Mouse (Mus musculus): ENCODE data around the gene Trim16. TPM values are rescaled to one million over a fixed set of nuclear protein-coding genes. Genes with fewer than 3 reads are reported as not detected.

Gene Trim16
- 1 to 10 TPM; 4.4 to 8.4 TPM for total RNA-seq (2021)
- long read RNA-seq, experiment 1, transcript Trim16-201 (6 exons, 3,906 nt) = major isoform, 5 of 5 reads
- long read RNA-seq, experiment 1, partial matches to known transcripts = 0 of 5 reads
- long read RNA-seq, experiment 1, other reads (novel, unspliced or antisense) = 0 of 5 reads
- long read RNA-seq, experiment 2, partial matches to known transcripts = 0 of 2 reads
- long read RNA-seq, experiment 2, other reads (novel, unspliced or antisense) = 0 of 2 reads

DNA sequence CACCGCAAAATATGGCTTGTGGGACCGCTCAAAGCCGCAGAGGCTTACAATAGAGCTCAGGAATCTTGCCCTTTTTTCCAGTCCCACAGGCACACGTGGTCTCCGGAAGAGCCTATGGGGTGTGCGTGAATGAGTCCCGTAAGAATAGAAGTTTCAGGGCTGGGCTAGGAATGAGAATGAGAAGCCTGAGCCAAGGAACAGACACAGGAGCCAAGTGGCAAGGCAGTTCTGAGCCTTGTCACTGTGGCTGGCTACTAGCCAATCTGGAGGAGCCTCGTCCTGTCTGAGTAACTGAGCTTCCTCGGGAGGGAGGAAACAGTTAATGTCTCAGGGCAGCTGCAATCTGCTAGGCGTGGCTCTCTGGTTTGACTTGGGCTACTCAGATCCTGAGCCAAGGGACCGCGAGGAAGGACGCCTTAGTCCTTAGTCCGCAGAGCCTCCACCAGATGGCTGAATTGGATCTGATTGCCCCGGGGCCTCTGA, at the start of gene Trim16:
Trim16 (plus strand) TSS at position 173 of the 483 bp plus-strand sequence.
- DNase-seq = peak; percentile 87 to 93

DNA sequence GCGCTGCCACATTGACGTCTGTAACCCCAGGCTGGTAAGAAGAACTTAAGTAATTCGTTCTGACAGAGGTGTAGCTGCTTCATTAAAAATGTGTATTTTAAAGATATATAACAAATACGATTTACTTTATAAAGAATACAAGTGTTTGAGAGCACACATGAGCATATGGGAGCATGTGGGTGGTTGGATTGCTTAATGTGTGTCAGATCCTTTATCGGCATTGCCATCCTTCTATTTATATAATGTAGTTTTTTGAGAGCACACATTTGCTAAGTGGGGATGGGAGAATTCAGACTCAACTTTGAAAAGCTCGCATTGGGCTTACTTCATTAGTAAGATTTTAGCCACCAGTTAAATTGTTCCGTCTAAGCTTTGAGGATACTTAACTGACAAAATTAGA, 43.5 kb upstream of the Trim16 start:
- no peak for DNase-seq

DNA sequence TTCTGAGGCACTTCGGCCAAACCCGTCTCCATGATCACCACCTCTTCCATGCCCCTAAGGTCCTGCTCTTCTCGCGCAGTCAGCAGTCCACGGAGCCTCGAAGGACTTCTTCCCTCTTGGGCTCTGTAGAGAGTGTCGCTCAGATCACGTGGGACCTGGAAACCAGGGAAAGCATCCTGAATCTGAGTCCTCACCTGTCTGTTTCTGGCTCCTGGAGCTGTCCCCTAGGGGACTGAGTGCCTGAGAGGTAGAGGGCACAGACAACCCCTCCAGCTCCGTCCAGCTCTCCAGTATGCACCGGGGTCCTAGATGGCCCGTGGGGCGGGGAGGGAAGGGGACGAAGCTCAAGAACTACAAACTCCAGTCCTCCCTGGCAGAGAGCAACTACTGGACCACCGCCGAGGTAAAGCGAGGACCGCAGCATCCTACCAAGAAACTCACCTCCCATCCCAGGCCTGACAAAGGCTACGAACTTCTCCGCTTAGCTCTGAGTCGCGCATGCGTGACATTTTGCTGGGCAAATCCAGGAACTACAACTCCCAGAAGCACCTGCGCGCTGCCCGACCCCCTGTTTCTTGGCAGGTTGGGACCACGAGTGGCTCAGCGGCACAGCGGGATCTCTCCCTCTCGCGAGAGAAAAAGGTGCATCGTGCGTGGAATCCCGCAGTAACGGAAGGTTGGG, 31.0 kb upstream of the Trim16 start, which contains the start of gene Zfp286:
Zfp286 (minus strand) TSS at position 528 of the 682 bp plus-strand sequence.
- peak; percentile 79 to 82 for DNase-seq

DNA sequence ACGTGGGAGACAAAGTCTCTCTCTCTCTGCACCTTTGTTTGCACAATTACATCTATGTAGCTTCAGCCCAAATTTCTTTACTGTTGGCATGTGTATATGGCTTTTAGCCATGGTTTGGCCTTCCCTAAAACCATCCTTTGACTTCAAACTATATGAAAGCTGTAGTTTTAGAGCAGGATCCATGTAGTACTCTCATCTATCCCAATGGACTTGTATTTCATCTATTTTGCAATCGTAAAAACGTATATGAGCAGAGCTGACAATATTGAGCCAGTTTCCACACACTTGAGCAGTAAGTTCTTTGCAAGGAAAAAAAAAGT, 30.5 kb upstream of the Trim16 start:
- DNase-seq = no peak

DNA sequence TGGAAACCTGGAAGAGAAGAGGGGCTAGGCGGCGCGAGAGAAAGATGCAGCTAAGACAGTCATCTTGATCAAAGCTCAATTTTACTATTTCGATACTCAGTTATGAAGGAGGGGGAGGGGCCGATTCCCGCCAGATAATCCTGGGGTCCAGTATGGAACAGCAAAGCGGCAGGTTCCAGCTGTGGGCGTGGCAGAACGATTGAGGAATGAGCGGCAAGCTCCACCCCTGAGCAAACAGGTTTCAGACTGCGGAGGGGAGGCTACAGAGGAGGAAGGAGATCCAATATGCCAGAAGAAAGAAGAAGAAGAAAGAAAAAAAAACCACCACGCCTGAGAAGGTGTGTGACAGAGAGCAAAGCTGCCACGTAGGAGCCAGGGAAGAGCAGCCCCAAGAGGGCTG, 15.9 kb upstream of the Trim16 start:
- no peak for DNase-seq

DNA sequence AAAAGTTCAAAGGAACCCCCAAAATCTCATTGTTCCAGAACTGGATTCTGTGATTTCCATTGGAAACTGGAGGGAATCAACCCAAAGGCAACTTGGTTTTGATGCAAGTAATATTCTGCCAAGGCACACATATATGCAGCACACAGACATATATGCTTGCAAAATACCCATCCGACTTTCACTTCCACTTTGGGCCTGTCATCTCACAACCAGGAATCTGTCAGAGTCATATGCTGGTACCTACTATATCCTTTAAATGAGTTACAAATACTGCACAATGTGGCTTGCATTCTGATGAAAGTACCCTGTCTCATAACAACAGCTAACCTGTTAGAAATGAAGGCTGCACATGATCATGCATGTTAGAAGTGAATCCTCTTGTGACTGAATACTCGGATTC, 12.1 kb upstream of the Trim16 start:
- no peak for DNase-seq

DNA sequence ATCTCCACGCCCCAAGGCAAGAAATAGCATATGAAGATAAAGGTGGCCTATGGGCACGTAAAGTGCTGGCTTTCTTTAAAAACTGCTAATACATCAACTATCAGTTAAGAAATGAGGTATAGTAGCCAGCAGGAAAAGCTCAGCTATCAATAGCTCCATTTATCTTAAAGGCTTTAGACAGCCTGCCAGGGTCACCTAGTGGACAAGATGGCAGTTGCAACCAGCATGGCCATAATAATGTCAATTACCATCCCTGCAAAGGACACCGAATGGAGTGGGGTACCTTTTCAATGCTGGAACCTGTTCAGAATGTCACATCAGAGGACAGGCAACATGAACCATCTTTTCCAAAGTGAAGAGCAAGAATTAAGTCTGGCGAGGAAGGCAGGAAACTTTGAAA, 10.8 kb upstream of the Trim16 start:
- DNase-seq = peak; percentile 22 to 55

DNA sequence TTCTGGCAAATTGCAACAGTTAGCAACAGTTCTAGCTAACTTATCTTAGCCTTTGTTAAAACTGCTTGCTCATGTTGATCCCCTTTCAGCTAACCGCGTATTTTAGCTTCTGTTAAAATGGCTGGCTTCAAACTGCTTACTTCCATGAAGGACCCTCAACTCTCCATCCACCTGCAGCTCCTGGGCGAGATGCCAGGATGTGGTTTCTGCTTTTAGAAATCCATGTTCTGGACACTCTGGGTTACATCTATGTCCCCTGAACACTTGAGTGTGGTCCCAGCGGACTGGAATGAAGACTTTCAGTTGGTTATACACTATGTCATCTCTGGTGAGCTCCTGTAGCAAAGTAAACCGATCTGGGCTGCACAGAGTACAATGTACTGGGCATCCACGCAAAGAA, 7.8 kb upstream of the Trim16 start:
- no peak for DNase-seq

DNA sequence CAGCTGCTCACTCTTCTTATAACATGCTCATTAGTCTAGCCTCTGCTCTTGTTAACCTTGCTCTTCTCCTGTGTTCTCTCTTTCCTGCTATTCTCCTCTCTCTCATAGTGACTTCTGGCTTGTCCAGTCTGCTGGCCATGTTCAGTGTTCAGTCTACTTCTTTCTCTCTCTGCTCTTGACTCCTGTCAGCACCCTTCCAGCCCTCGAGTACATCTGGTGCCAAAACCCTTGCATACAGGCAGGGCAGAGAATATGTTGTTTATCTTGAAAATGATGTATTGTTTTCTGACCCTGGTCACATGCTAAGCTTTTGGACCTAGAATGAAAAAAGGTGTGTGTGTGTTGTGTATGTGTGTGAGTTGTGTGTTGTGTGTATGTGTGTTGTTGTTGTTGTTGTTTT, 6.5 kb upstream of the Trim16 start:
- no peak for DNase-seq

DNA sequence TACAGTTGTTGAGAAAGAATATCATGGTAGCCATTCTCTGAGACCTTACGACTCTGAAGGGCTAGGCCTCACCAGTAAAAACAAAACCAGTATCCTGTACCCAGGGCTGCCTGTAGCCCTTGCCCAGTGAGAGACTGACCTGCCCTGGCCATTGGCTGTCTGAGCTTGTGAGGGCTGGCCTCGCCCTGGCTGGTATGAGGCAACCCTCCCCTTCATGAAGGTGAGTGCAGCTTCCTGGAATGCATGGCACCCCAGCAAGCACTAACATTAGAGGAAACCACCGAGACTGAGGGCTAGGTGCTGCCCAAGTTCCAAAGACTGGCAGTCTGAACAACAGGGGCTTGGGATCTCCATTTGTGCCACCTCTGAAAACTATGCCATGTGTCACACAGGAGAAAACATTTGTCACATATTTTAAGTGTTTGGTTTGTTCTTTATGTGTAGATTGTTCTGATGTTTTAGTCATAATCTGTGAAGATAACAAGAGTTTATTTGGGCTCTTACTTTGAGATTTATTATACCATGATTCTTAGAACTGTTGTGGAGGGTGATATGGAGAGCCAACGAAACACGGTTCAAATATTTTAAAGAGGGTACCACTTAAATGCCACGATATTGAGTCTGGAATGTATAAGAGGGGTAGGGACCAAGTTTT, 5.9 kb upstream of the Trim16 start:
- DNase-seq = no peak

DNA sequence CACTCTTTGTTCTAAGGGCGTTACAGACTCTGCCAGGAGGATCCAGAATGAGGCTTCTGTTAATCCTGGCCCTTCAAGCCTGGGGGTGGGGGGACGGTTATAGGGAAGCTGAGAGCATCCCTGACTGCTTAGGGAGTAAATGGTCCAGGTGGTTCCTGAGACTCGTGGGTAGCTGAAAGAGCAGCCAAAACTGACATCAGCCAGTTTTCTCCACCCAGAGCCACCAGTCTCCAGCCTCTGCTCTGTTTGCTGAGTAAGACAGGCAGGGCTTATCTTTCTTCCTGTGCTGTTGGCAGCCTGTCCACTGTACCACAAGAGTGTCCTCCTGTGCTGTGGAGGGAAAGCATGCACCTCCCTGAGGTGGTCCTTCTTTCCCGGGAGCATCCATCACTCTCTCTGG, 5.4 kb upstream of the Trim16 start:
- DNase-seq = no peak

DNA sequence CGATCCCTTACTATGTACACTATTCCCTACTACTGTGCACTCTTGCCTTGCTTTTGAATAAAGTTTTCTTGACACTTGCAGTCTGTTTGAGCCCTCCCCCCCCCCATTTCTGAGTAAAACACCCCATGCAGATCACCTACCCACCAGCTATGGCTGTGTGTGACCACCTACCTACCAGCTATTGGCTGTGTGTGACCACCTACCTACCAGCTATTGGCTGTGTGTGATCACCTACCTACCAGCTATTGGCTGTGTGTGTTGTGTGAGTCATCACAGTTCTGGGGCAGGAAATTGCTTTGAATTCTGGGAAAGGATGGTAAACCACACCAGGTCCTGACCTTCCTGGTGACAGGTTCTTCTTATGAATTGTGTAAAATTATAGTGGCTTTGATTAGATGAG, 4.6 kb upstream of the Trim16 start:
- no peak for DNase-seq

DNA sequence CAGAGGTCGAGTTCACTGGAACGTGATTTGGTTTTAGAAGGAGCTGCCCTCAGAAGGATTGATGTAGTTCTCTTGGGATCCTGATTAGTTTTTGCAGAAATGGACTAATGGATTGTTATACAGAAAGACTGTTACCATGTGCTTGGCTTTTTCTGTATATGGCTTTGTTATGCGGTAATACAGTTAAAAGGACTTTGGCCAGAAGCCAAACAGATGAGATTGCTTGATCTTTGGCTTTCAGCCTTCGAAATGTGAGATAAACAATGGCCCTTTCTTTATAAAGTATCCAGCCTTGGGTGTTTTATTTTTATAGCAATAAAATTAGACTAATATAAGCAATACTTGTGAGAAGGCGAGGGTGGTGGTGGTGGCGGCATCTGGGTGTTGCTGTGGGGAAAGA, 3.4 kb upstream of the Trim16 start:
- DNase-seq = no peak

DNA sequence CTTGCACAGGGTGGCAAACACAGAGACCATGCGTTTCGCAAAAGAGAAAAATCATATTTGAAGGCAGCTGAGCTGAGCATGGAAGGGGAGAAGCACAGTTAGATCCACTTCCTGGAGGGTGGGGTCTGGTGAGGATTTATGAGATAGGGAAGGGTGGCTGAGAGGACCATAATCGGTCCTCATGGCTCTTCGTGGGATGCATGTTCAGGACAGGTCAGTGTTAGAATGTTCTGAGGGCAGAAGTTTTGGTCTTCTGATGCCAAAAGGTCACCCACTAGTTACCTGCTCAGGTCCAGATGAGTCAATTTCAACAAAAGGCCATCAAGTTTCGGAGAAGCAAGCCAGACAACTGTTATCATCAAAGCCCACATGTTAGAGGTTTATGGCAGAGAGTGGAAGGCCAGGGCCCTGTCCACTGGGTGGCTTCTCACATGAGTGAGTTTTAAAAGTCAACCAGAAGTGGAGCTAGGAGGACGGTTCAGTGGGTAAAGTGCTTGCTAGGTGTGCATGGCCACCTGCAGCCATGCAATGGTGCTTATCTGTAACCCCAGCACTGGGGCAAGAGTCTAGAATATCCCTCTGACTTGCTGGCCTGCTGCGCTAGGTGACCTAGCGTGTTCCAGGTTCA, 858 bp upstream of the Trim16 start:
- no peak for DNase-seq

DNA sequence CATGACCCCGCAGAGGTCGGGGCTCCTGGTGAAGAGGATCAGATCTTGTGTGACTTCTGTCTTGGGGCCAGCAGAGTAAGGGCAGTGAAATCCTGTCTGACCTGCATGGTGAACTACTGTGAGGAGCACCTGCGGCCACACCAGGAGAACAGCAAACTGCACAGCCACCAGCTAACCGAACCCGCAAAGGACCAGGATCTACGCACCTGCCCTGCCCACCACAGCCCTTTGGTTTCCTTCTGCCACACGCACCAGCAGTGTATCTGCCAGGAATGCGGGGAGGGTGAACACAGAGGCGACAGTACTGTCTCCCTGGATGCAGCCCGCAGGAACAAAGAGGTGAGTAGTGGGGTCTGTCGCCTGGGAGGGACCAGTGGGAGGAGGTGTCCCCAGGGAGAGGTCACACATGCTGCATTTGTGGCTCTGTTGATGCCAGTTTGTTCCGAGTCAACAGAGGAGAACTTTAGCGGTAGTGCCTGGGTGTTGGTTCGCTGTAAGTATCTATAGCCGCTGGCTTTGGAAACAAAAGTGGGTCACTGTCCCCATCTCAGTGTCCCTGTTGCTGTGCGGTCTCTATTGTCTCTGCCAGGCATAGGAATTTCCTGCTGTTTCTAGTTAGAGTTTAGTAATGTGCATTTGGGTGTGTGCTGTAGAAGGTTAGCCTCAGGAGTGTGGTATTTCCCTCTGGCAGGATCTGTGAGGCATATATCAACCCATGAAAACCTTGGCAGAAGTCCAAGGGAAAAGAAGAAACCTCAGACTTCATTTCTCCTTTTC, 818 bp downstream of the Trim16 start:
- peak; percentile 31 to 64 for DNase-seq

DNA sequence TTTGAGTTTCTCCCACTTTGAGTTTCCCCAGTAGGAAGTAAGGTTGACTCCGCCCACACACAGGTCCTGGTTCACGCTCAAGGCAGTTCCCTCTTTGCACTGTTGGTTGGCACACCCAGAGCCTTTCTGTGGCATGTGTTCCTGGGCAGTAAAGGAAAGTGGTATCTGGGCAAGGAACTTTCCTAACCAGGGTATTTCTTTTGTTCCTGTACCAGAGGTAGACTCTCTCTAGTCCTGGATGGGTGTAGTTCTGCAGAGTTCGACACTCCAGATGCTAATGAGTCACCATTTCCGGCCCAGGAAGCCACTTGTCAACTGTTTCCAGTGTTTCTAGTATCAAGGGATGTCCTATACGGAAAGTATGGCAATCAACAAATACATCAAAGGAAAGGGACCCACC, 1.9 kb downstream of the Trim16 start:
- DNase-seq = peak; percentile 51 to 77

DNA sequence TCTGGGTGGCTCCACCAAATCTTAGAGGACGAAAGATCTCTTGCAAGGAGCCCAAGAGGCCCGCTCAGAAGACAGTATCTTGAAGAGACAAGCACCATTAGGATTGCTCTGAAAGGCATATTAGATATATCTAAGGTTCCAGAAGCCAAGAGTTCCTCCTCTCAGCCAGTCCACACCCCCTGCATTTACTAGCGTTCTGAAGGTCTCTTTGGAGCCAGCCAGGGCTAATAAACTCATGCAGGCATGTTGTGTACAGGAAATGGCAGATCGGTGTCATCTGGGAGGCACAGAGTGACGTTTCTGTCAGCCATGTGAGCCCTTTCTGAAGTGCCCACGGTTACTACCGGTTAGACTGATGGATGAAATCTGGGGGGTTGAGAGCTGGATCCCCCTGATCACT, 4.2 kb downstream of the Trim16 start:
- DNase-seq = no peak

DNA sequence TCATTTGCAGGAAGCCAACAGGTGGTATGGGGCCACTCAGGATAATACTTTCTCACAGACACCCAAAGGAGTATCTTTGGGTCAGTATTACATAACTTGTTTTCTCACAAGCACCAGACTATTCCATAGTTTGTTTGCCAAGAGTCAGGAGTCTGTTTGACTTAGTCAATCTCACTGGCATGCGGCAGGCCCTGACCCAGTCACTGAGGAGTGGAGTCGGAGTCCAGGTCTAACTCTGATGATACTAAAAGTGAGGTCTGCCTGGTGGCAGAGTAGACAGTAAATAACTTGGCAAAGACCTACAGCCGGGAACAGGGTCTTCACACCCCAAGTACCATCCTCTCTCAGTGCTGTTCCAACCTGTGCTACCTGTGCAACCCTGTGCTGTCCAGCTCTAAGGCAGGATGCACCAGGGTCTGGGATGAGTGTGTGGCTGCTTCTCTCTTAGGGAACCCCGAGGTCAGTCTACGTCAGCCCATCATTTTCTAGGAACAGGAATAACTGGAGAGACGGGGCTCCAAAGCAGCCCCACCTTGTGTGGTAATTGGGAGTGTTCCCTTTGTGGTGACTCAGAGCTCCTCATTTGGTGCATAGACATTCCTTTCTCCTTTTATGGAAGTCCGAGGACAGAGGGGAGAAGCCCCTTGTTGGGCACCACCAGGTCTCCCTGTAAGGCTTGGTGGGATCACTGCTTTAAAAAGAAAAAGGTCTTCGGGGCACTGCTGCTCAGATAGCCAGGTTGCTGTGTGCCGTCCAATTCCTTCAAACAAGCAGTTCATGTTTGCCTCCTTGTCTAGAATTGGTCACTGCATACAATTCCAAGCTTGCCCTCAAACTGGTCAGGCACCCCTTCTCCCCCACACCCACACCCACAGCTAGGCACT, 5.4 kb downstream of the Trim16 start:
- no peak for DNase-seq

DNA sequence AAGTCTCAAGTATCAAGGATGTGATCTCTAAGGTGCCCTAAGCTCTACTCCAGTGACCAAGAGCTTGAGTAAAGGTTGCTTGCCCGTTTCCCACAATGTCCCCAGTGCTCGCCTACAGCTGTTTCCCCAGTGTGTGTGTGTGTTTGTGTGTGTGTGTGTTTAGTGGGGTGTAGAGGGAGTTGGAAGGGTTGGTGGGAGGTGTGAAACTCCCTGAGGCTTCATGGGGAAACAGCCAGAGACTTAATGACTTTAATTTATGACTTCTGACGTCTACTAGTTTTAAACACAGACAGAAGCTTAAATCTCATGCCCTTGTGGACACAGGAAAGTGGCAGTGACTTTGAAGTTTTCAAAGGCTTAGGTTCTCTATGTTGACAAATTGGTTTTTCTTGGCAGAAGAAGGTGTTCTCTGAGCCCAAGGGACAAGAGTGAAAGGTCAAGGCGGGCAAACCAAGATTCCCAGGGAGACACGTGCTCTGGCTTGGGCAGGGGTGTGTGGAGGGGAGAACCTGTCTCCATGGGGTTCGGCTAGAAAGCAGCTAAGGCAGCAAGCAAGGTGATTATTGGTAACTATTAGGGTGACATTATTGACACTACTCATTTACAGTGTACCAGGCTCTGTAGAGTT, 6.2 kb downstream of the Trim16 start:
- DNase-seq = no peak

DNA sequence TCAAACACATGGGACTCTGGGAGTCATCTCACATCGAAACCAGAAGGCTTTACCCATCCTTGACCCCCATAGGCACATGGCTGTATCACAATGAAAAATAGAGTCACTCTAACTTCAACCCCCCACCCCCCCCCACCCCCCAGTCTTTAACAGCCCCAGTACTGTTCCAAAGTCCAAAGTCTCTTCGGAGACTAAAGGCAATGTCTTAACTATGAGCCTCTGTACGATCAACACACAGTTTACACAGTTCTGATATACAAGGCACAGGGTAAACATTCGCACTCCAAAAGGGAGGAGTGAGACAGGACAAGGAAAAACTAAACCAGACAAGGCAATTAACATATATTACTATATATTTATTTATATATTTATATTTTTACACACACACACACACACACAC, 7.1 kb downstream of the Trim16 start:
- no peak for DNase-seq

DNA sequence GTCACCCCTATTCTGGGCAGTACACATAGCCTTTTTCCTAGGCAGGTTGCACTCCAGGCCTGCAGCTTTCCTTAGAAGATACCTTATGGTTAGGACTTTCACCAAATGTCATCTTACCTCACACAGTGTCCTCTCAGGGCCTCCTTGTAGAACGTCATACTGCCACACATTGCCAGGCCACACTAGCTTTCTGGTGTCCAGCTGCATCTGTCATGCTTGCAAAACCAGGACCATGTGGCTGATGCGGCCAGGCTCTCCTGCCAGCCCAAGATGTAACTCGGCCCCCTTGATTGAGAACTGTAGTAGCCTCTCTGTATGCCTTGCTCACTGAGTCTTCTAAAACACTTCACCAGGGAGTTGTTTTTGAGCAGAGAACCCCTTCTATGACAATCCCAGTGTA, 7.9 kb downstream of the Trim16 start:
- DNase-seq = no peak

Measured in heart, adult 18-20 months (tissue).